ENCODE assay signal across 27 mouse cellular contexts in genomic region chr8:48124857-48125256, GRCm38 (mm10).
"Had no signal": no experiment of that assay in that cellular context is flagged by ENCODE, and none has a peak within 500 bp of the region (broad histone marks: within the 10 kb centered on the region; RNA-seq: fewer than 3 reads in every experiment).

No protein-coding gene starts in this region.

- H3K27ac ChIP-seq: gastrocnemius, adult 2 months; heart, embryonic 10.5 days; hindbrain, embryonic 10.5 days; hindbrain, embryonic 12.5 days; hindbrain, embryonic 14.5 days; intestine, embryonic 15.5 days; layer of hippocampus, adult 2 months; left cerebral cortex, adult 2 months; limb, embryonic 10.5 days; limb, embryonic 12.5 days; liver, embryonic 13.5 days had no signal

- H3K4me3 ChIP-seq: gastrocnemius, adult 2 months; heart, embryonic 10.5 days; heart, embryonic 12.5 days; hindbrain, embryonic 10.5 days; hindbrain, embryonic 12.5 days; intestine, embryonic 15.5 days; layer of hippocampus, adult 2 months; left cerebral cortex, adult 2 months; limb, embryonic 10.5 days; limb, embryonic 12.5 days; liver, embryonic 13.5 days had no signal

- H3K36me3 ChIP-seq: hindbrain, embryonic 12.5 days; intestine, embryonic 15.5 days had no signal

- H3K9me3 ChIP-seq: heart, embryonic 10.5 days; heart, embryonic 12.5 days; hindbrain, embryonic 10.5 days; hindbrain, embryonic 12.5 days; intestine, embryonic 15.5 days; limb, embryonic 10.5 days; limb, embryonic 12.5 days; liver, embryonic 13.5 days had no signal

- DNase-seq: gastrocnemius, adult 2 months; gastrocnemius, postnatal 10 days; gastrocnemius, postnatal 25 days; heart, adult 18-20 months; heart, postnatal 10 days; heart, postnatal 4 days; kidney, adult 18-20 months; kidney, adult 8-10 months; kidney, postnatal 10 days; kidney, postnatal 25 days; kidney, postnatal 4 days; liver; liver, embryonic 13.5 days had no signal

- H3K4me2 ChIP-seq: heart, embryonic 12.5 days; hindbrain, embryonic 12.5 days; hindbrain, embryonic 14.5 days; intestine, embryonic 15.5 days; limb, embryonic 12.5 days; liver, embryonic 11.5 days; liver, embryonic 13.5 days had no signal

- H3K9ac ChIP-seq: heart, embryonic 12.5 days; hindbrain, embryonic 12.5 days; hindbrain, embryonic 14.5 days; intestine, embryonic 15.5 days; limb, embryonic 12.5 days; liver, embryonic 13.5 days had no signal

- ATAC-seq: hindbrain, embryonic 16.5 days; inflammation-experienced regulatory T-cells, adult 6 months; intestine, embryonic 15.5 days; intestine, postnatal 0 days had no signal

- H3K4me1 ChIP-seq: hindbrain, embryonic 10.5 days; hindbrain, embryonic 12.5 days; intestine, embryonic 15.5 days; liver, embryonic 13.5 days had no signal

- H3K27me3 ChIP-seq: heart, embryonic 12.5 days; hindbrain, embryonic 12.5 days; intestine, embryonic 15.5 days; liver, embryonic 13.5 days had no signal
